Mouse (Mus musculus): ENCODE measurements at regions not wholly inside any gene's neighbourhood (a gene's known extent, or its start where the extent isn't known, plus 50 kb on each side); places are given as distances from the start of the nearest gene placed in this dataset.

DNA sequence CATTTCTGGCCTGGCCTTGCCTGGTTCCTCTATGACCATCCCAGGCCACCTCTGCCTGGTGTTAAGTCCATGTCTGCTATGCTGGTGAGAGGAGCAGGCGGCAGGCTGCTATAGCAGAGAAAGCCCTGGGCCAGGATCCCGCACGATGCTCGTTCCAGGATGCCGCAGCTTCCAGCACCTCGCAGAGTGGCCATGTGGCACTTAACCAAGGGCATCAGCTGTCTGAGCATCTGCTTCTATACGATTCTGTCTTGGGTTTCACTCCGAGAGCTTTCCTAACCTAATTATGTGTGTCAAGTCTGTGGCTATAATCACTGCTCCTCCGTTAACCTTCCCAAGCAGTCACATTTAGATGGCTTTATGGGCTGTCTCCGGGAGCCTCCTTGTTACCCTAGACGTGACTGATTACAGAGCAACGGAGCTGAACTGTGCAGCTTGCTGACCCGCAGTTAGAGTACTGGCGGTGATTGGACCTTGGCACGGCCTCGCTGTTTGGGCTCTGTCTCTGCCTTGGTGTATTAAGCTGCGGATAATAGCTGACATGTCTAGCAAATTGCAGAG, 64.4 kb downstream of the Ackr3 start:
- peak; percentile 69 for DNase-seq (ENCODE audit: low spot score)
- H3K4me1 ChIP-seq (replicated peaks; ENCODE audit: control insufficient read depth, insufficient read depth, low read length): peaks cover 14% of the 10 kb centered on the region
- ATAC-seq (ENCODE audit: low FRiP score): peak; percentile 83
- peak overlapping the region; percentile 22; the same call in 1 of the 2 replicates for H3K27ac ChIP-seq
- no peak overlapping the region for H3K9ac ChIP-seq
- no peak overlapping the region for H3K4me3 ChIP-seq (replicated peaks; ENCODE audit: low read length)
- WGBS: 35% methylated on average over 17 of the region's 17 CpGs
- H3K36me3 ChIP-seq (replicated peaks; ENCODE audit: control insufficient read depth, insufficient read depth): no peaks in the 10 kb centered on the region
- no peaks in the 10 kb centered on the region for H3K9me3 ChIP-seq (ENCODE audit: control insufficient read depth, low read length)
- H3K4me2 ChIP-seq (replicated peaks): no peak overlapping the region
- H3K27me3 ChIP-seq (ENCODE audit: control insufficient read depth, insufficient read depth, low read length): no peaks in the 10 kb centered on the region

- no peaks in the 10 kb centered on the region for H3K27me3 ChIP-seq (ENCODE audit: control insufficient read depth, insufficient read depth, low read length)
- 79% methylated on average over 7 of the region's 7 CpGs for whole genome bisulfite sequencing
Measured at GRCm38 (mm10) chr1:90268951-90269350, 65.2 kb downstream of the Ackr3 start.

DNA sequence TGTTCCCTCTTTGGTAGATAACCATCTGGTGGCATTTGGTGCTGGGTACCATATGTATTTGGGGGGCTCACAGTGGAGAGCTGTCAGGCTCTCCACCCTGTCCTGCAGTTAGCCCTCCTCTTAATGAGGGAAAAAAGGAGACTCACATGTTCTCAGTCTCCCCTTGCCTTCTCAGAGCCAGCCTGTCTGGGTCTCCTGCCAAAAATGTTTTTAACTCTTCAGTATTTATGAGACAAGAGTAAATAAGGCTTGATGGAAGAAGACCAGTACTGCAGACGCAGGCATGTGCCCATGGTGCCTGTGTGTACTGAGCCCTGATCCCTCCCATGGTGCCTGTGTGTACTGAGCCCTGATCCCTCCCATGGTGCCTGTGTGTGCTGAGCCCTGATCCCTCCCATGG, 66.1 kb downstream of the Ackr3 start:
- no peak overlapping the region for H3K4me3 ChIP-seq (replicated peaks; ENCODE audit: low read length)
- ATAC-seq (ENCODE audit: low FRiP score) (no peak), DNase-seq (ENCODE audit: low spot score) (no peak)
- no peaks in the 10 kb centered on the region for H3K9me3 ChIP-seq (ENCODE audit: control insufficient read depth, low read length)
- WGBS: 86% methylated on average over 1 of the region's 1 CpGs
- H3K4me2 ChIP-seq (replicated peaks): no peak overlapping the region
- no peak overlapping the region for H3K9ac ChIP-seq
- no peak overlapping the region for H3K27ac ChIP-seq
- H3K4me1 ChIP-seq (replicated peaks; ENCODE audit: control insufficient read depth, insufficient read depth, low read length): peaks cover 19% of the 10 kb centered on the region
- no peaks in the 10 kb centered on the region for H3K36me3 ChIP-seq (replicated peaks; ENCODE audit: control insufficient read depth, insufficient read depth)
- H3K27me3 ChIP-seq (ENCODE audit: control insufficient read depth, insufficient read depth, low read length): no peaks in the 10 kb centered on the region

More at GRCm38 (mm10) chr1:90268951-90269350, 65.2 kb downstream of the Ackr3 start:
- Histone ChIP-seq H3K36me3 (replicated peaks; ENCODE audit: control insufficient read depth, insufficient read depth) (no peaks in the 10 kb centered on the region), H3K4me2 (replicated peaks) (no peak overlapping the region), H3K27ac (no peak overlapping the region), H3K4me1 (replicated peaks; ENCODE audit: control insufficient read depth, insufficient read depth, low read length) (peaks cover 19% of the 10 kb centered on the region), H3K9ac (no peak overlapping the region), H3K9me3 (ENCODE audit: control insufficient read depth, low read length) (no peaks in the 10 kb centered on the region), H3K4me3 (replicated peaks; ENCODE audit: low read length) (no peak overlapping the region)
- ATAC-seq (ENCODE audit: low FRiP score) (no peak), DNase-seq (ENCODE audit: low spot score) (no peak)

GRCm38 (mm10) chr1:90271326-90271725, 67.5 kb downstream of the Ackr3 start:
- H3K27ac ChIP-seq: no peak overlapping the region
- no peak overlapping the region for H3K9ac ChIP-seq
- H3K36me3 ChIP-seq (replicated peaks; ENCODE audit: control insufficient read depth, insufficient read depth): no peaks in the 10 kb centered on the region
- 94% methylated on average over 3 of the region's 3 CpGs for WGBS
- H3K4me2 ChIP-seq (replicated peaks): no peak overlapping the region
- H3K4me3 ChIP-seq (replicated peaks; ENCODE audit: low read length): no peak overlapping the region
- DNase-seq (ENCODE audit: low spot score) (no peak), ATAC-seq (ENCODE audit: low FRiP score) (no peak)
- H3K9me3 ChIP-seq (ENCODE audit: control insufficient read depth, low read length): no peaks in the 10 kb centered on the region
- H3K4me1 ChIP-seq (replicated peaks; ENCODE audit: control insufficient read depth, insufficient read depth, low read length): peaks cover 19% of the 10 kb centered on the region
- H3K27me3 ChIP-seq (ENCODE audit: control insufficient read depth, insufficient read depth, low read length): no peaks in the 10 kb centered on the region

- ATAC-seq (ENCODE audit: low FRiP score) (no peak), DNase-seq (ENCODE audit: low spot score) (no peak)
- 97% methylated on average over 5 of the region's 5 CpGs for WGBS
- Histone ChIP-seq H3K36me3 (replicated peaks; ENCODE audit: control insufficient read depth, insufficient read depth) (no peaks in the 10 kb centered on the region), H3K9ac (no peak overlapping the region), H3K9me3 (ENCODE audit: control insufficient read depth, low read length) (no peaks in the 10 kb centered on the region), H3K27me3 (ENCODE audit: control insufficient read depth, insufficient read depth, low read length) (no peaks in the 10 kb centered on the region), H3K4me1 (replicated peaks; ENCODE audit: control insufficient read depth, insufficient read depth, low read length) (peaks cover 19% of the 10 kb centered on the region), H3K4me3 (replicated peaks; ENCODE audit: low read length) (no peak overlapping the region), H3K27ac (no peak overlapping the region), H3K4me2 (replicated peaks) (no peak overlapping the region)
Measured at GRCm38 (mm10) chr1:90272411-90272810, 68.6 kb downstream of the Ackr3 start.

GRCm38 (mm10) chr1:90272830-90273628, 69.2 kb downstream of the Ackr3 start:
- DNase-seq (ENCODE audit: low spot score) (peak; percentile 58), ATAC-seq (ENCODE audit: low FRiP score) (no peak)
- no peak overlapping the region for H3K27ac ChIP-seq
- no peak overlapping the region for H3K9ac ChIP-seq
- no peaks in the 10 kb centered on the region for H3K36me3 ChIP-seq (replicated peaks; ENCODE audit: control insufficient read depth, insufficient read depth)
- no peaks in the 10 kb centered on the region for H3K9me3 ChIP-seq (ENCODE audit: control insufficient read depth, low read length)
- H3K4me2 ChIP-seq (replicated peaks): no peak overlapping the region
- 69% methylated on average over 19 of the region's 19 CpGs for WGBS
- no peaks in the 10 kb centered on the region for H3K27me3 ChIP-seq (ENCODE audit: control insufficient read depth, insufficient read depth, low read length)
- no peak overlapping the region for H3K4me3 ChIP-seq (replicated peaks; ENCODE audit: low read length)
- H3K4me1 ChIP-seq (replicated peaks; ENCODE audit: control insufficient read depth, insufficient read depth, low read length): peaks cover 20% of the 10 kb centered on the region

DNA sequence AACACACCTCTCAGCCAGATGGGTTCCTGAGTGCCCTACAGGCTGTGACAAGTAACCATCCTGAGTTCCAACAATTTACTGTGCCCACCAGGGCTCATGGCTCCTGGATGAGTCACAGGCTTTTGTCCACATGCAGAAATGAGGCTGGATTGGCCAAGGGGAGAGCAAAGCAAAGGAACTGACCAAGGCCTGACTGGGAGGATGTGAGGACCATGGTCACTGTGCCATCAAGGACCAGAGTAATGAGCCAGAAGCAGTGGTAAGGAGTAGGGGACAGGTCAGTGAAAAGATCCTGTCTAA, 69.8 kb downstream of the Ackr3 start:
- Histone ChIP-seq H3K27me3 (ENCODE audit: control insufficient read depth, insufficient read depth, low read length) (no peaks in the 10 kb centered on the region), H3K27ac (no peak overlapping the region), H3K9me3 (ENCODE audit: control insufficient read depth, low read length) (no peaks in the 10 kb centered on the region), H3K9ac (no peak overlapping the region), H3K4me3 (replicated peaks; ENCODE audit: low read length) (no peak overlapping the region), H3K4me2 (replicated peaks) (no peak overlapping the region), H3K36me3 (replicated peaks; ENCODE audit: control insufficient read depth, insufficient read depth) (no peaks in the 10 kb centered on the region), H3K4me1 (replicated peaks; ENCODE audit: control insufficient read depth, insufficient read depth, low read length) (peaks cover 14% of the 10 kb centered on the region)
- ATAC-seq (ENCODE audit: low FRiP score) (no peak), DNase-seq (ENCODE audit: low spot score) (no peak)

- Histone ChIP-seq H3K9me3 (ENCODE audit: control insufficient read depth, low read length) (no peaks in the 10 kb centered on the region), H3K36me3 (replicated peaks; ENCODE audit: control insufficient read depth, insufficient read depth) (no peaks in the 10 kb centered on the region), H3K4me3 (replicated peaks; ENCODE audit: low read length) (no peak overlapping the region), H3K4me2 (replicated peaks) (no peak overlapping the region), H3K9ac (no peak overlapping the region), H3K27me3 (ENCODE audit: control insufficient read depth, insufficient read depth, low read length) (no peaks in the 10 kb centered on the region), H3K4me1 (replicated peaks; ENCODE audit: control insufficient read depth, insufficient read depth, low read length) (peaks cover 10% of the 10 kb centered on the region; the same call in 1 of the 2 replicates), H3K27ac (no peak overlapping the region)
- 91% methylated on average over 9 of the region's 9 CpGs for WGBS
- DNase-seq (ENCODE audit: low spot score): no peak
- no peak for ATAC-seq (ENCODE audit: low FRiP score)
Measured at GRCm38 (mm10) chr1:90274968-90275651, 71.3 kb downstream of the Ackr3 start.

- Histone ChIP-seq H3K4me1 (replicated peaks; ENCODE audit: control insufficient read depth, insufficient read depth, low read length) (peaks cover 10% of the 10 kb centered on the region; the same call in 1 of the 2 replicates), H3K9me3 (ENCODE audit: control insufficient read depth, low read length) (no peaks in the 10 kb centered on the region), H3K27me3 (ENCODE audit: control insufficient read depth, insufficient read depth, low read length) (no peaks in the 10 kb centered on the region), H3K4me2 (replicated peaks) (no peak overlapping the region), H3K4me3 (replicated peaks; ENCODE audit: low read length) (no peak overlapping the region), H3K36me3 (replicated peaks; ENCODE audit: control insufficient read depth, insufficient read depth) (no peaks in the 10 kb centered on the region), H3K27ac (no peak overlapping the region), H3K9ac (no peak overlapping the region)
- 82% methylated on average over 16 of the region's 16 CpGs for WGBS
- ATAC-seq (ENCODE audit: low FRiP score): no peak
- no peak for DNase-seq (ENCODE audit: low spot score)
Measured at GRCm38 (mm10) chr1:90275786-90276520, 72.2 kb downstream of the Ackr3 start.
